Mouse (Mus musculus) E14TG2a.4 (cell line): ENCODE results near the gene Il17rd.

Source experiments
- CTCF ChIP-seq: conservative IDR thresholded peaks from 2 replicates; pipeline ENCODE4 v1.5.1; 2014; ENCODE audit warnings: low read length
- NANOG ChIP-seq: IDR thresholded peaks from 2 replicates; pipeline ENCODE4 v1.6.1; 2014; ENCODE audit warnings: borderline replicate concordance, low read length, mixed read lengths

DNA sequence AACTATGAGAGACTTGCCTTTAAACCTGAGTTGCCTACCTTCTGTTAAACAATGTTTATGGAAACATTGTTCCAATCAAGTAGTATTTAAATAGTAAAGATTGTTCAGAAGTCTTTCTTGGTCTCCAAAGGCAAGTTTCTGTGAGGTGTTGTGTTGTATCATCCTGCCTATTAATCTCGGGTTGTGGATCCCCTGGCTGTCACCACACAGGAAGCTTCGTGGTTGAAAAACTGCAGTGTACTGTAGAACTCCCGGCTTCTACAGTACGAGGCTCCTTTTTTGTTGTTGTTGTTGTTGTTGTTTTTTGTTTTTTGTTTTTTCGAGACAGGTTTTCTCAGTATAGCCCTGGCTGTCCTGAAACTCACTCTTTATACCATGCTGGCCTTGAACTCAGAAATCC lies 46.7 kb downstream of the Il17rd start:
- TF ChIP-seq CTCF (no peak), NANOG (no peak)
